Comparison of ENCODE assay signal across 11 mouse cellular contexts in the genomic region with DNA sequence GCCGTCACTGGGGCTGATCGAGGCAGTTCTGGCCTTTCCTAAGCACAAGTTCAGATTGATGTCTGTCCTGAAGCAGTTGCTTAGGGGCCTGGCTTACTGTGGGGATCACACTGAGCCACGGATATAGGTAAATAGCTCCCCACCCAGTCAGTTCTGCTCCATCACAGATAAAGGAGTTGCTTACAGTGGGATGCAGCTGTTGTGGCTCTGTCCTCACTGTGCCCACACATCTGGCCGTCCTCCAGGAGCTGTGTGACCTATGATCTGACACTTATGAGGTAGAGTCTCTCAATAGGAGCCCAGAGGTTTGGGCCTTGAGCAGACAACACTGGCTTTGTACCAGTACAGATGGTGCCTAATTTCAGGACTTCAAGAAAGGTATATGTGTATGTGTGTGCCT.
"Had no signal": no experiment of that assay in that cellular context is flagged by ENCODE, and none has a peak within 500 bp of the region (broad histone marks: within the 10 kb centered on the region; RNA-seq: fewer than 3 reads in every experiment).

No protein-coding gene starts in this region.

- H3K27me3 ChIP-seq: liver, embryonic 13.5 days had no signal

- H3K4me3 ChIP-seq: kidney, embryonic 15.5 days; left cerebral cortex, adult 2 months; liver, embryonic 13.5 days; midbrain, embryonic 10.5 days; neural tube, embryonic 13.5 days had no signal

- H3K36me3 ChIP-seq: kidney, embryonic 15.5 days; liver, embryonic 13.5 days; midbrain, embryonic 10.5 days; neural tube, embryonic 13.5 days had no signal

- H3K27ac ChIP-seq: left cerebral cortex, adult 2 months; liver, embryonic 13.5 days; midbrain, embryonic 10.5 days; neural tube, embryonic 13.5 days had no signal

- H3K4me2 ChIP-seq: kidney, embryonic 15.5 days; liver, embryonic 13.5 days had no signal

- DNase-seq: kidney, adult 2 months; liver, embryonic 13.5 days; lung, adult 18-20 months; midbrain, embryonic 14.5 days; retina, postnatal 1 day; right cerebral cortex, postnatal 4 days; thymus, postnatal 4 days had no signal

- H3K9me3 ChIP-seq: kidney, embryonic 15.5 days; liver, embryonic 13.5 days; midbrain, embryonic 10.5 days; neural tube, embryonic 13.5 days had no signal

- H3K9ac ChIP-seq: kidney, embryonic 15.5 days; liver, embryonic 13.5 days; neural tube, embryonic 13.5 days had no signal
